Mouse (Mus musculus): ENCODE measurements around the gene Hmcn2. TPM values are rescaled to one million over a fixed set of nuclear protein-coding genes. Genes with fewer than 3 reads are reported as not detected.

Hmcn2 gene
- polyA plus RNA-seq, 1 experiment from 2014 or later, result 2.6 TPM

GRCm38 (mm10) chr2:31298814-31299213, 15.4 kb upstream of the Hmcn2 start:
- no peak for ATAC-seq (ENCODE audit: low FRiP score, low TSS enrichment)
- Histone ChIP-seq H3K9me3 (ENCODE audit: control insufficient read depth, low read length) (no peaks in the 10 kb centered on the region), H3K4me2 (replicated peaks; ENCODE audit: low read depth) (no peak overlapping the region), H3K36me3 (ENCODE audit: control insufficient read depth, insufficient read depth, low read length) (no peaks in the 10 kb centered on the region), H3K4me1 (replicated peaks; ENCODE audit: control insufficient read depth, insufficient read depth) (no peaks in the 10 kb centered on the region), H3K27me3 (ENCODE audit: control insufficient read depth, insufficient read depth, low read length) (no peaks in the 10 kb centered on the region), H3K4me3 (ENCODE audit: low read depth, low read length) (peak overlapping the region; percentile 39; the same call in 1 of the 2 replicates), H3K27ac (replicated peaks) (no peak overlapping the region), H3K9ac (ENCODE audit: low read length) (no peak overlapping the region)
- DNase-seq (ENCODE audit: low spot score), result no peak
- no peak for TF ChIP-seq EP300 (optimal IDR thresholded peaks at IDR 0.05)
- no peak for TF ChIP-seq CTCF (IDR thresholded peaks at IDR 0.05; ENCODE audit: low read depth)
- 37% methylated on average over 4 of the region's 4 CpGs for WGBS

- H3K4me3 ChIP-seq (ENCODE audit: low read depth, low read length), result no peak overlapping the region
- no peak for ATAC-seq (ENCODE audit: low FRiP score, low TSS enrichment)
- no peaks in the 10 kb centered on the region for H3K9me3 ChIP-seq (ENCODE audit: control insufficient read depth, low read length)
- 24% methylated on average over 4 of the region's 4 CpGs for WGBS
- DNase-seq (ENCODE audit: low spot score), result no peak
- H3K9ac ChIP-seq (ENCODE audit: low read length), result no peak overlapping the region
- no peak overlapping the region for H3K4me2 ChIP-seq (replicated peaks; ENCODE audit: low read depth)
- TF ChIP-seq EP300 (optimal IDR thresholded peaks at IDR 0.05), result no peak
- TF ChIP-seq CTCF (IDR thresholded peaks at IDR 0.05; ENCODE audit: low read depth), result peak; percentile 82
- no peaks in the 10 kb centered on the region for H3K4me1 ChIP-seq (replicated peaks; ENCODE audit: control insufficient read depth, insufficient read depth)
- no peaks in the 10 kb centered on the region for H3K36me3 ChIP-seq (ENCODE audit: control insufficient read depth, insufficient read depth, low read length)
- H3K27ac ChIP-seq (replicated peaks), result no peak overlapping the region
- no peaks in the 10 kb centered on the region for H3K27me3 ChIP-seq (ENCODE audit: control insufficient read depth, insufficient read depth, low read length)
These were observed 14.9 kb upstream of the Hmcn2 start for GRCm38 (mm10) chr2:31299266-31299665.

DNA sequence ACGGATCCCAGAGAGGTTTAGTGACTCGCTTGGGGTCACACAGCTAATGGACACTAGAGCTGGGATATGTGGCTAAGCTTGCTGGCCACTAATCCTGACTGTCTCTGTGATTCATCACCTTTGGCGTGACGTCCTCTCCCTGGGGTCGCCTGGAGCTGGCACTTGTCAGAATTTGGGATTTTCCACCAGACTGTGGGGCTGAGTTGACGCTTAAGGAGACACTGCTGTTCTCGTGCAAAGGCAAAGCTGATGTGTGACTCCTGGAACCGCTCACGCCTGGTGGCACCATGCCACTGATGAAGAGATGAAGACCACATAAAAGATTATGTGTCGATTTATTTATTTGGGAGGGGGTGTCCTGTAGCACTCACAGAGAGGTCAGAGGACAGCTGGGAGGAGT, 14.2 kb upstream of the Hmcn2 start:
- 71% methylated on average over 10 of the region's 10 CpGs for WGBS
- Histone ChIP-seq H3K27me3 (ENCODE audit: control insufficient read depth, insufficient read depth, low read length) (no peaks in the 10 kb centered on the region), H3K4me2 (replicated peaks; ENCODE audit: low read depth) (no peak overlapping the region), H3K36me3 (ENCODE audit: control insufficient read depth, insufficient read depth, low read length) (no peaks in the 10 kb centered on the region), H3K27ac (replicated peaks) (no peak overlapping the region), H3K9ac (ENCODE audit: low read length) (no peak overlapping the region), H3K9me3 (ENCODE audit: control insufficient read depth, low read length) (no peaks in the 10 kb centered on the region), H3K4me1 (replicated peaks; ENCODE audit: control insufficient read depth, insufficient read depth) (no peaks in the 10 kb centered on the region), H3K4me3 (ENCODE audit: low read depth, low read length) (no peak overlapping the region)
- TF ChIP-seq CTCF (IDR thresholded peaks at IDR 0.05; ENCODE audit: low read depth), result no peak
- no peak for TF ChIP-seq EP300 (optimal IDR thresholded peaks at IDR 0.05)
- ATAC-seq (ENCODE audit: low FRiP score, low TSS enrichment) (no peak), DNase-seq (ENCODE audit: low spot score) (no peak)

- DNase-seq (ENCODE audit: low spot score) (no peak), ATAC-seq (ENCODE audit: low FRiP score, low TSS enrichment) (no peak)
- no peaks in the 10 kb centered on the region for H3K36me3 ChIP-seq (ENCODE audit: control insufficient read depth, insufficient read depth, low read length)
- H3K27me3 ChIP-seq (ENCODE audit: control insufficient read depth, insufficient read depth, low read length), result no peaks in the 10 kb centered on the region
- TF ChIP-seq CTCF (IDR thresholded peaks at IDR 0.05; ENCODE audit: low read depth), result no peak
- no peak for TF ChIP-seq EP300 (optimal IDR thresholded peaks at IDR 0.05)
- no peak overlapping the region for H3K4me3 ChIP-seq (ENCODE audit: low read depth, low read length)
- no peaks in the 10 kb centered on the region for H3K4me1 ChIP-seq (replicated peaks; ENCODE audit: control insufficient read depth, insufficient read depth)
- no peak overlapping the region for H3K4me2 ChIP-seq (replicated peaks; ENCODE audit: low read depth)
- no peaks in the 10 kb centered on the region for H3K9me3 ChIP-seq (ENCODE audit: control insufficient read depth, low read length)
- WGBS, result 70% methylated on average over 9 of the region's 9 CpGs
- no peak overlapping the region for H3K9ac ChIP-seq (ENCODE audit: low read length)
- no peak overlapping the region for H3K27ac ChIP-seq (replicated peaks)
These were observed 11.0 kb upstream of the Hmcn2 start for GRCm38 (mm10) chr2:31303177-31303576.

DNA sequence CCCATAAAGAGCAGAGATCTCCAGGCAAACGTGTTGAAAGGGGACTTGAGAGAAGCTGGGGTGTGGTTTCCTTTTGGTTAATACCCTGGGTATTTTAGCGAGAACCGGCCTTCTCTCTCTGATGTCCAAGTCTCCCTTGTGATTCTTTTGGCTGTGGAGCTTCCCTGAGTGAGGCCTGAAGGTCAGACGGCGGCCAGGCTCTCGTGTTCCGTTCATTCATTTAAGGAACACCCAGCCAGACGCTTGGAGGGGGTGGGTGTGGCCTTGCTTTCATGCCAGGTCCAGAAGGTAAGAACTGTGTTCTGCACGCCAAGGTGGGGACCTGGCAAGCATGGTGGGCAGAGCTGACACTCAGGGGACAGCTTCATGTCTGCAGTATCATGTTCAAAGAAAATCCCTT, 10.0 kb upstream of the Hmcn2 start:
- no peak overlapping the region for H3K4me3 ChIP-seq (ENCODE audit: low read depth, low read length)
- no peak overlapping the region for H3K27ac ChIP-seq (replicated peaks)
- no peak overlapping the region for H3K4me2 ChIP-seq (replicated peaks; ENCODE audit: low read depth)
- no peaks in the 10 kb centered on the region for H3K4me1 ChIP-seq (replicated peaks; ENCODE audit: control insufficient read depth, insufficient read depth)
- ATAC-seq (ENCODE audit: low FRiP score, low TSS enrichment) (no peak), DNase-seq (ENCODE audit: low spot score) (no peak)
- TF ChIP-seq EP300 (optimal IDR thresholded peaks at IDR 0.05) (no peak), CTCF (IDR thresholded peaks at IDR 0.05; ENCODE audit: low read depth) (no peak)
- no peaks in the 10 kb centered on the region for H3K36me3 ChIP-seq (ENCODE audit: control insufficient read depth, insufficient read depth, low read length)
- H3K9ac ChIP-seq (ENCODE audit: low read length), result no peak overlapping the region
- H3K27me3 ChIP-seq (ENCODE audit: control insufficient read depth, insufficient read depth, low read length), result no peaks in the 10 kb centered on the region
- 46% methylated on average over 9 of the region's 9 CpGs for WGBS
- no peaks in the 10 kb centered on the region for H3K9me3 ChIP-seq (ENCODE audit: control insufficient read depth, low read length)

GRCm38 (mm10) chr2:31304801-31305665, 9.2 kb upstream of the Hmcn2 start:
- 67% methylated on average over 22 of the region's 22 CpGs for WGBS
- TF ChIP-seq CTCF (IDR thresholded peaks at IDR 0.05; ENCODE audit: low read depth) (no peak), EP300 (optimal IDR thresholded peaks at IDR 0.05) (no peak)
- no peaks in the 10 kb centered on the region for H3K36me3 ChIP-seq (ENCODE audit: control insufficient read depth, insufficient read depth, low read length)
- no peak overlapping the region for H3K9ac ChIP-seq (ENCODE audit: low read length)
- no peaks in the 10 kb centered on the region for H3K4me1 ChIP-seq (replicated peaks; ENCODE audit: control insufficient read depth, insufficient read depth)
- H3K27ac ChIP-seq (replicated peaks), result no peak overlapping the region
- no peaks in the 10 kb centered on the region for H3K9me3 ChIP-seq (ENCODE audit: control insufficient read depth, low read length)
- no peaks in the 10 kb centered on the region for H3K27me3 ChIP-seq (ENCODE audit: control insufficient read depth, insufficient read depth, low read length)
- DNase-seq (ENCODE audit: low spot score) (no peak), ATAC-seq (ENCODE audit: low FRiP score, low TSS enrichment) (no peak)
- H3K4me2 ChIP-seq (replicated peaks; ENCODE audit: low read depth), result no peak overlapping the region
- H3K4me3 ChIP-seq (ENCODE audit: low read depth, low read length), result no peak overlapping the region
